Mouse (Mus musculus) lung, postnatal 0 days (tissue): ENCODE data around the gene Dscam.

Experiments
- CTCF ChIP-seq: IDR thresholded peaks from 2 replicates; pipeline ENCODE4 v1.5.1; 2016; ENCODE audit warnings: antibody characterized with exemption, mild to moderate bottlenecking
- EP300 ChIP-seq: IDR thresholded peaks from 2 replicates; pipeline ENCODE4 v1.6.1; 2016; ENCODE audit warnings: antibody characterized with exemption, mild to moderate bottlenecking, control low read depth

- TF ChIP-seq CTCF = no peak
- no peak for TF ChIP-seq EP300
These were observed 315.5 kb downstream of the Dscam start for GRCm38 (mm10) chr16:96855060-96855459.
